Mouse (Mus musculus): Measurements from ENCODE around the gene Aco2. TPM values are rescaled to one million over a fixed set of nuclear protein-coding genes. Genes with fewer than 3 reads are reported as not detected.

The Aco2 gene
- polyA plus RNA-seq, 2 experiments, result 72.1 to 85.0 TPM

DNA sequence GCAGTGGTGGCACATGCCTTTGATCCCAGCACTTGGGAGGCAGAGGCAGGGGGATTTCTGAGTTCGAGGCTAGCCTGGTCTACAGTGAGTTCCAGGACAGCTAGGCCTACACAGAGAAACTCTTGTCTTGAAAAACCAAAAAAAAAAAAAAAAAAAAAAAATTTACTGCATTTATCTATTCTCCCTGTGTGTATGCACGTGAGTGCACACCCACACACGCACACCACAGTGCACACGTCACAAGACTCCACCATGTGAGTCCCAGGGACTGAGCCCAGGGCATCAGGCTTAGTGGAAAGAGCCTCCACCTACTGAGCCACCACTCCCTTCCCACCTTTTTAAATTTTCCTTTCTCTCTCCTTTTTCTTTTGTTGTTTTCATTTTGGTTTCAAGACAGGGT, 41.6 kb upstream of the Aco2 start:
- ATAC-seq (ENCODE audit: insufficient read depth), result no peak
- WGBS (ENCODE audit: insufficient replicate concordance), result 68% methylated on average over 4 of the region's 4 CpGs
- H3K27ac ChIP-seq, result no peak overlapping the region

DNA sequence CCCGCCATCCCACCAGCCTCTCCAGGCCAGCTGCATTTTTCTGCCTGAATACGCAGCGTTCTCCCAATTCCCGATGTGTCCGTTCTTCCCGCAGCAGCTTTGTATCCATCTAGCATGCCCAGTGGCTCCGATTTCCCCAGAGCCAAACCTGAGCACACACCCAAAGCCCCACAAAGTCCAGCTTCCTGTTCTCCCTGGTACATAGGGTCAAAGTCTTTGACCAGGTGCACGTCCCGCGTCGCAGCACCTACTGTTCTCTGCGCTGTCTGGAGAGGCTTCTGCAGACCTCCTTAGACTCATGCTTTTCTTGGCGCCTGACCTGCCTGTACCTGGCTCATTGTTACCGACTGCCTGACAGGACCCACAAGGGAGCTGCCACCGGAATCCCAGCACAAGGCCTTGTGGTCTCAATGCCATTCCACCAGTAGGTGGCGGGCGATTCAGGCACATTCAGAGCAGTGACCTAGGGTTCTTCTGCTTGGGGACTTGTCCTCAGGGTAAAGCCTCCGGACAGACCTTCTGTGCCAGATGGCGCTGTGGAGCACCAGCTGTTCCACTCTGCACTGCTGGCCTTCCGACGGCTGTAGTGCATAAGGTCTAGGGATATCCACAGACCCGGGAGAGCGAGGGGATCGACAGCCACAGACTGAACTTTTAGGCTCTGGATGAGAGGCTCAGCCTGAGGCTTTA, 40.8 kb upstream of the Aco2 start:
- peaks cover 2 to 8% of the 10 kb centered on the region in 2 experiments; a peak in 3 of 4 replicates for H3K4me1 ChIP-seq (replicated peaks; ENCODE audit: control insufficient read depth in 2 of 2, insufficient read depth in 2 of 2, low read length in 1 of 2)
- H3K36me3 ChIP-seq (replicated peaks; ENCODE audit: control insufficient read depth, insufficient read depth, low read depth), result no peaks in the 10 kb centered on the region
- no peak overlapping the region for H3K27ac ChIP-seq
- no peaks in the 10 kb centered on the region for H3K9me3 ChIP-seq (ENCODE audit: control insufficient read depth, low read length)
- TF ChIP-seq CTCF (IDR thresholded peaks at IDR 0.05; ENCODE audit: low read depth), result peak; percentile 99
- no peak for TF ChIP-seq EP300 (IDR thresholded peaks at IDR 0.05; ENCODE audit: low read depth)
- H3K4me2 ChIP-seq (ENCODE audit: low read depth), result peak overlapping the region; percentile 31
- peak; percentile 80 to 83 (median 82) for DNase-seq (ENCODE audit: low read depth in 3 of 3, low spot score in 3 of 3)
- no peak overlapping the region for H3K9ac ChIP-seq (replicated peaks)
- no peak overlapping the region for H3K4me3 ChIP-seq (ENCODE audit: insufficient read depth in 1 of 2, low read depth in 2 of 2, low read length in 2 of 2)
- H3K27me3 ChIP-seq (ENCODE audit: control insufficient read depth, insufficient read depth, low read length), result peaks cover 5% of the 10 kb centered on the region
- WGBS (ENCODE audit: insufficient replicate concordance), result 17% methylated on average over 24 of the region's 24 CpGs
- ATAC-seq (ENCODE audit: insufficient read depth), result peak; percentile 87

More for the DNA sequence above, 41.6 kb upstream of the Aco2 start:
- no peak for DNase-seq (ENCODE audit: low read depth in 3 of 3, low spot score in 3 of 3)
- Histone ChIP-seq H3K4me2 (ENCODE audit: low read depth) (no peak overlapping the region), H3K9ac (replicated peaks) (no peak overlapping the region), H3K36me3 (replicated peaks; ENCODE audit: control insufficient read depth, insufficient read depth, low read depth) (no peaks in the 10 kb centered on the region), H3K4me1 (replicated peaks; ENCODE audit: control insufficient read depth in 2 of 2, insufficient read depth in 2 of 2, low read length in 1 of 2) (peaks cover 0 to 6% of the 10 kb centered on the region in 2 experiments; a peak in 2 of 4 replicates), H3K27me3 (ENCODE audit: control insufficient read depth, insufficient read depth, low read length) (peaks cover 2% of the 10 kb centered on the region), H3K4me3 (ENCODE audit: insufficient read depth in 1 of 2, low read depth in 2 of 2, low read length in 2 of 2) (no peak overlapping the region), H3K9me3 (ENCODE audit: control insufficient read depth, low read length) (no peaks in the 10 kb centered on the region)
- TF ChIP-seq EP300 (IDR thresholded peaks at IDR 0.05; ENCODE audit: low read depth), result no peak
- no peak for TF ChIP-seq CTCF (IDR thresholded peaks at IDR 0.05; ENCODE audit: low read depth)

DNA sequence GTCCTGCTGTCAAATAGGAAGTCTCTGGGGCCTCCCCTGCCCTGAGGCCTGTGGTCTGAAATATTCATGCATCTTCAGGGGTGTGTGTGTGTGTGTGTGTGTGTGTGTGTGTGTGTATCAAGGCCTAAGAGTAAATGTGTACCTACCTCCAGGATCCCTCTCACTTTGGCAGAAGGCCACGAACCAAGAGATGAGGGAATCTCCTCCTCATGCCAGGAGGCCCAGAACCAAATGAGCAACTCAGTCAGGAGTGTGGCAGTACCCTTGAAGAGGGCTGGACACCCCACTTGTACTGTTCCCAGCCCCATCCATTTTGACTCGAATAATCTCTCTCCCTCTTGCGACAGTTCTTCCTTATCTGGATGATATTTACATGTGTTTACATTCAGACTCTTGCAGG, 39.9 kb upstream of the Aco2 start:
- 58% methylated on average over 3 of the region's 3 CpGs for WGBS (ENCODE audit: insufficient replicate concordance)
- DNase-seq (ENCODE audit: low read depth in 3 of 3, low spot score in 3 of 3) (no peak), ATAC-seq (ENCODE audit: insufficient read depth) (no peak)
- H3K9ac ChIP-seq (replicated peaks), result no peak overlapping the region
- H3K4me1 ChIP-seq (replicated peaks; ENCODE audit: control insufficient read depth in 2 of 2, insufficient read depth in 2 of 2, low read length in 1 of 2), result peaks cover 2 to 8% of the 10 kb centered on the region in 2 experiments; a peak in 3 of 4 replicates
- no peaks in the 10 kb centered on the region for H3K9me3 ChIP-seq (ENCODE audit: control insufficient read depth, low read length)
- H3K4me2 ChIP-seq (ENCODE audit: low read depth), result no peak overlapping the region
- H3K4me3 ChIP-seq (ENCODE audit: insufficient read depth in 1 of 2, low read depth in 2 of 2, low read length in 2 of 2), result no peak overlapping the region
- TF ChIP-seq EP300 (IDR thresholded peaks at IDR 0.05; ENCODE audit: low read depth) (no peak), CTCF (IDR thresholded peaks at IDR 0.05; ENCODE audit: low read depth) (no peak)
- H3K27me3 ChIP-seq (ENCODE audit: control insufficient read depth, insufficient read depth, low read length), result peaks cover 5% of the 10 kb centered on the region
- H3K36me3 ChIP-seq (replicated peaks; ENCODE audit: control insufficient read depth, insufficient read depth, low read depth), result no peaks in the 10 kb centered on the region
- H3K27ac ChIP-seq, result no peak overlapping the region

DNA sequence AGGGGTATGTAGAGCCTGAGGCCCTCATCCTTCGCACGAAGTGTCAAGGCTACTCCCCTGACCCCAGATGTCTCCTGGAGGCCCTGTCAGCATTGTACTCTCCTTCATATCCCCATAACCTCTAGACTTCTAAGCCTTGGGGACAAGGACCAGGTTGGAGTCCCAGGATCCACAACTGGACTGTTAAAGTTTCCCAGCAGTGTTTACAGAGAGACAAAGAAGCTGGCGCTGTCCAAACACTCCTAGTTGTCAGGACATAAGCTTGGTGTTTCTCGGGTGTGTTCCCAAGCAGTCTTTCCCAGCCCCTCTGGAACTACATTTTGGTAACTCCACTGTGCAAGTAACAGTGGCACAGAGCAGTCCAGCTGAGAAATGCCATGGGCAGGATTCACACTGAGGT, 38.6 kb upstream of the Aco2 start:
- H3K9me3 ChIP-seq (ENCODE audit: control insufficient read depth, low read length), result no peaks in the 10 kb centered on the region
- H3K27ac ChIP-seq, result no peak overlapping the region
- ATAC-seq (ENCODE audit: insufficient read depth) (no peak), DNase-seq (ENCODE audit: low read depth in 3 of 3, low spot score in 3 of 3) (no peak)
- peaks cover 5% of the 10 kb centered on the region for H3K27me3 ChIP-seq (ENCODE audit: control insufficient read depth, insufficient read depth, low read length)
- no peak overlapping the region for H3K4me2 ChIP-seq (ENCODE audit: low read depth)
- peaks cover 2 to 8% of the 10 kb centered on the region in 2 experiments; a peak in 3 of 4 replicates for H3K4me1 ChIP-seq (replicated peaks; ENCODE audit: control insufficient read depth in 2 of 2, insufficient read depth in 2 of 2, low read length in 1 of 2)
- 66% methylated on average over 4 of the region's 4 CpGs for WGBS (ENCODE audit: insufficient replicate concordance)
- no peaks in the 10 kb centered on the region for H3K36me3 ChIP-seq (replicated peaks; ENCODE audit: control insufficient read depth, insufficient read depth, low read depth)
- H3K4me3 ChIP-seq (ENCODE audit: insufficient read depth in 1 of 2, low read depth in 2 of 2, low read length in 2 of 2), result no peak overlapping the region
- TF ChIP-seq CTCF (IDR thresholded peaks at IDR 0.05; ENCODE audit: low read depth), result no peak
- no peak for TF ChIP-seq EP300 (IDR thresholded peaks at IDR 0.05; ENCODE audit: low read depth)
- no peak overlapping the region for H3K9ac ChIP-seq (replicated peaks)

DNA sequence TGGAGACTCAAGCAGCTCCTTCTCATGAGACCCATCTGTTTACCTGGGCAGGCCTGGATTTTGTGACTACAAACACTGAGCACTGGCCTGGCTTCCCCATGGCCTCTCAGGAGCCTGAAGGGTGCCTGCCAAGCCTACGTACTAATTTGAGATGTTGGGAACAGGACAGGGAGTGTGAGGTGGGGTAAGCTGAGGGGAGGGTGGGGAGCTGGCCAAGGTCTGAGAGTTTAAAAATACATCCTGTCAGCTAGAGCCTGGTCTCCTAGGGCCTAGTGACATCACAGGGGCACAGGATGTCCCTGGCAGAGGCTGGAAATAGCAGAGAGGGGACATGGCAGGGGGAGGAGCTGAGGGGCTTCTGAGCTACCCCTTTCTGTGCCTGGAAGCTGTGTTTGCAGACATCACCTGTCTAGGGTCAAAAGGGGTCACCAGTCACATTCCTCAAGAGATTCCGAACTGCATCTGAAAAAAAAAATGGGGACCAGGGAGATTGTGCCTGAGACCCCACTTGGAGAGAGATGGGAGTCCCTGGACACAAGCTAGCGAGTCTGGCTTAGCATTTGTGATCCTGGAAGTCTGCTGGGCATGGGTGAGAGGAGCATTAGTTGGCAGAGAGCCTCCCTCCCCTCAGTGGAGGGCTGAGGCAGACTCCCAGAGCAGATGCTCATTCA, 37.8 kb upstream of the Aco2 start:
- DNase-seq (ENCODE audit: low read depth in 3 of 3, low spot score in 3 of 3) (no peak), ATAC-seq (ENCODE audit: insufficient read depth) (no peak)
- Histone ChIP-seq H3K4me2 (ENCODE audit: low read depth) (no peak overlapping the region), H3K9me3 (ENCODE audit: control insufficient read depth, low read length) (no peaks in the 10 kb centered on the region), H3K27me3 (ENCODE audit: control insufficient read depth, insufficient read depth, low read length) (peaks cover 5% of the 10 kb centered on the region), H3K36me3 (replicated peaks; ENCODE audit: control insufficient read depth, insufficient read depth, low read depth) (no peaks in the 10 kb centered on the region), H3K4me1 (replicated peaks; ENCODE audit: control insufficient read depth in 2 of 2, insufficient read depth in 2 of 2, low read length in 1 of 2) (peaks cover 2 to 8% of the 10 kb centered on the region in 2 experiments; a peak in 3 of 4 replicates), H3K27ac (no peak overlapping the region), H3K4me3 (ENCODE audit: insufficient read depth in 1 of 2, low read depth in 2 of 2, low read length in 2 of 2) (no peak overlapping the region), H3K9ac (replicated peaks) (no peak overlapping the region)
- WGBS (ENCODE audit: insufficient replicate concordance), result 72% methylated on average over 3 of the region's 3 CpGs
- TF ChIP-seq EP300 (IDR thresholded peaks at IDR 0.05; ENCODE audit: low read depth), result no peak

Measured in liver, embryonic 14.5 days (tissue).